Mouse (Mus musculus): ENCODE results near the gene Zbtb8b.
"Not testable (repeated sequence)": the region's sequence is repeated elsewhere in the genome, so short reads cannot be mapped to it uniquely, and the experiment has no call there.

Zbtb8b gene

DNA sequence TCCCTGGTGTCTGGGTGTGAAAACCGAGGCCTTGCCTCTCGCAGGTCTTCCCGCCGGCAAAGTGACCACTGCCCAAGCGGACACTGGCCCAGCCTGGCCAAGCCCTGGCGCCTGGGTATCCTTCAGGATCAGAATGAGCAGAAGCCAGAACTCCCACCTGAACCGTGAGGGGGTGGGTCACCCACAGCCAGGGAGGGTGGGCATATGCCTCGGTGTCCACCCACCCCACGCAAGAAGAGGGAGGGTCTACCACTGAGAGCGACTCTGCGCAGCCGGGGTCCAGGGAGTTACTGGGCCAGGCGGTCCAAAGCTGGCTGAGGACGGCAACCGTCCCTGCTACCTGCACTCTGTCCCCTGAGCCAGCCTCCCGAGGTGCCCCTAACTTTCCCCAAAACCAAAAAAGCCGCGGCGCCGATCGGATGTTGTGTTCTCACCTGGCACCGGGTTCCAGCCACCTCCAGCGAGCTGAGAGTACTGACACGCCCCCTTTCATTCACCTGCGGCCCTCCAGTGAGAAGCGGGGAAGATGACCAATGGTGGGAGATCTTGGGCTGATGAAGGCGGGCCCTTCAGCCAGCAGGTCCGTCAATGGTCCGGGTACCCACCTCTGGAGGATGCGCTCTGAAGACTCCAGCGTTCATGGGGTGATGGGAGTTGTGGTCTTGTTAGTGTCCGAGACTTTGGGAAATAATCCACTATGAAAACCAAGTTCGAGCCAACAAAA lies at the start of gene Zbtb8b:
Gene Zbtb8b, minus strand, starts transcription at position 514 of the 724 bp plus-strand sequence.
- in situ Hi-C loops (cut with MseI, MboI), result no loop called here

DNA sequence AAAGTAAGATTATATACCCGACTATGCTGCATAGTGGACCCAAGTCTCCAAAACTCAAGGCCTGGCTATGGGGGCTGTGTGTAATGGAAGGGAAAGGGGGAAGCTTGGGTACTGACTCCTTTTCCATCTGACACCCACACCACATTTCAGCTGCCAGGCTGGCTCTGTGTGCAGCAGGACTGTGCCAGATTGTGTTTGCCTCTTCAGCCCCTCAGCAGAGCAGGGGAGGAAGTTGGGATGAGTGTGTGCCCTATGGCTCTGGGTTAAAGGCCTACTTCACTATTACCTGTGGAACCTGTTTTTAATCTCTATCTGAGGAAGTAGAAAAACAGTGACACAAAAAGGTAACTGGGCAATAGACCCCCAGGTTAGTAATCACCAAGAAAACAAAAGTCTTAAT lies 40.4 kb upstream of the Zbtb8b start:
- in situ Hi-C loops (cut with MseI, MboI), result no loop called here

DNA sequence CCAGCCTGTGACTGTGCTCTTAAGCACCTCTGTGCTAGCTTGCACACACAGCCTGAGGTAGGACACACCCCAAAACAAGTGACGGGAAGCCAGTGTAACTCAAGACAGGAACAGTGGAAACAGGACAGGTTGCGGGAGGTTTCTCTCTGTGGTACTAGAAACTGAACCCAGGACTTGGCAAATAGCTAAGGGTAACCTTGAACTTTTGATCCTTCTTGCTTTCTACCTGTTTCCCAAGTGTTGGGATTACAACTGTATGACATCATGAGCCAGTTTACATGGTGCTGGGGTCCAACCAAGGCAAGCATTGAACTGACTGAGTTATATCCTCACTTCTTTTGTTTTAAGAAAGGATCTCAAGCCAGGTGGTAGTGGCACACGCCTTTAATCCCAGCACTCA lies 39.2 kb upstream of the Zbtb8b start:
- in situ Hi-C loops (cut with MseI, MboI), result no loop called here

DNA sequence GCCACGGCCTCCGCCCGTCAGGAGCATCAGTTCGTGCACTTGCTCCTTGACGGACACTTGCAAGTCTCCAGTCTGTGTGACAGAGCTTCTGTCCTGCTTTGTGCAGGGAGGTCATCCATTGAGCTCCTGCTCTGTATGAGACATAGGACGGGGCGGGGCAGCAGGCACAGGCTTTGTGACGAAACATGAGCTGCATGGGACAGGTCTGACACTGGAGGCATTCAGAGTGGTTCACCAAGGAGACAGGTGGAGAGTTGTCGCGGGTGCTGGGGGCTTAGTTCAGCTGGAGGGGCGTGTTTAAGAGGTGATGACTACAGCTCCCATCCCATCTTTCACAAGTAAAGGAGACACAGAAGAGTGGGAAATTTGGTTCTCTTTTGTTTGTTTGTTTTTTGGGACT lies 35.4 kb upstream of the Zbtb8b start:
- in situ Hi-C loops (cut with MseI, MboI), result no loop called here

DNA sequence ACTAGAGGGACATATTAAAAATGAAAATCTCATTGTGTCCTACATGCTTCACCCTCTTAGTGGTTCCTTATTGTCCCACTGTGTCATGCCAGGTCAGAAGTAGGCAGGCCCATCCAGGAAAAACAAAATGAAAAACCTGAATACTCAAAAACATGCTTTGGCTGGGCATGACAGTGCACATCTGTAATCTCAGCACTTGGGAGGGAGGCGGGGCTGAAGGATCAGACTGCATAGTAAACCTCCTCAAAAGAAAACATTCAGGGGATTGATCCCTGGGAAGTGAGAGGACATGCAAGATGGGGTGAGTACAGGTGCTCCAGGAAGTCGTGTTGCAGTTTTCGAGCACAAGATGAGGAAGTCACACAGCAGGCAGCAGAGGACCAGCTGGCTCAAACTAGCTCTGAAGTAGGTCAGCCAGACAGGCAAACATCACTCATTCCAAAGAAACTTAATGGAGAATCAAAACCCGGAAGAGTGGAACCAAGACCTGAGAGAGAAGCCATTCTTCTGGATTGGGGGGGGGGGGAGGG lies 23.7 kb upstream of the Zbtb8b start:
- in situ Hi-C loops (cut with MseI, MboI), result no loop called here

DNA sequence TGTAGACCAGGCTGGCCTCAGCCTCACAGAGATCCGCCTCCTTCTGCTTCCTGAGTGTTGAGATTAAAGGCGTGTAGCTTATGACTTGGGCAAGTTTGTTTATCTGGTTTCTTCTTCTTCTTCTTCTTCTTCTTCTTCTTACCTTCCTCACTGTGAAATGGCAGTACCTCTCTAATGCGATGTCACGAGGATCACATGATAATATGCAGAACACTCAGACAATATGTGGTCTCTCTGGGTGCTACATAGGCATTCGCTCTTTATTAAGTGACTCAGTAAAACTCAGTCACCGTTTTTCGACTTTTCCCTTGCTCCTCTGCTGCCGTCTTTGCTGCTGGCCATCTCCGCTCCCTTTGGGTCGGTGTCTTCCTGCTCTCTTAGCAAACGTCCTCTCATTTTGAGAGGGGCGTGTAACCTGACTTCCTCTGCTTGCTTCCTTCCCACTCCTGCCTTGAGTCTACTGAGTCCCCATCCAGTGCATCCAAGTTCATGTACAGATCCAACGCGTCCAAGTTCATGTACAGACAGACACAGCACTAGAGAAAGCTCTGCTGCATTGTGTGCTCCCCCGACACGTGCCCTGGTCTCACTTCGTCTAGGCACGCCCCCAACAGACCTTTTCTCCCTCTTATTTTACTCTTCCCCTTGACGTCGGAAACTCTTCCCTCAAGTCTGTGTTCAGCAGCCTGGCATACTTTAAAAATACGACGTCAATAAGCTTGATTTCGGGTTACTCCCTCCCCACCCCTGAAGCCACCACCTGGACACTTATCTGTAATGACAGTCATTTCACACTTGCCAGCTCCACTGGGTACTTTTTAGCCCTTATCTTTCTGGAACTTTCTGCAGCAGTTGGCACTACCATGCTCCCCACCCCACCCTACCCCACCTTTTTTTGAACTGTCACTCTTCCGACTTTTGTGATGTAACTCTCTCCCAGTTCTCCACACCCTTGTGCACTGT lies 22.7 kb upstream of the Zbtb8b start:
- in situ Hi-C loops (cut with MseI, MboI), result no loop called here

DNA sequence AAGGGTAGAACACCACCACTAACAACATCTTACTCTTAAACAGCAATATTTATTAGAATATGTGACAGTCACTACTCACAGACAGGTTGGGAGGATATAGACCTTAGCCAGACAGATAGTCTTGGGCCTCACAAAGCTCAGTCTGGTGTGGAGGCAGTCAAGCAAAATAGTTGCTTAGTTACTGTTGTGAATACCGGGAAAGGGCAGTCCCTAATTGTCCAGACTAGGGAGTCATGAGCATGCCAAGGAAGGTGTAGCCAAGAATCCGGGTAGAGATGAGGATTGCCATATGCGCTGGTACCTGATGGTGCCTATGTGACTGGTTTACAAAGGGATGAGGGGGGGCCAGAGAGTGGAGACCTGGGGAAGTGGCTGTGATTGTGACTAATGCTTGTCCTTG lies 21.5 kb upstream of the Zbtb8b start:
- in situ Hi-C loops (cut with MseI, MboI), result no loop called here

DNA sequence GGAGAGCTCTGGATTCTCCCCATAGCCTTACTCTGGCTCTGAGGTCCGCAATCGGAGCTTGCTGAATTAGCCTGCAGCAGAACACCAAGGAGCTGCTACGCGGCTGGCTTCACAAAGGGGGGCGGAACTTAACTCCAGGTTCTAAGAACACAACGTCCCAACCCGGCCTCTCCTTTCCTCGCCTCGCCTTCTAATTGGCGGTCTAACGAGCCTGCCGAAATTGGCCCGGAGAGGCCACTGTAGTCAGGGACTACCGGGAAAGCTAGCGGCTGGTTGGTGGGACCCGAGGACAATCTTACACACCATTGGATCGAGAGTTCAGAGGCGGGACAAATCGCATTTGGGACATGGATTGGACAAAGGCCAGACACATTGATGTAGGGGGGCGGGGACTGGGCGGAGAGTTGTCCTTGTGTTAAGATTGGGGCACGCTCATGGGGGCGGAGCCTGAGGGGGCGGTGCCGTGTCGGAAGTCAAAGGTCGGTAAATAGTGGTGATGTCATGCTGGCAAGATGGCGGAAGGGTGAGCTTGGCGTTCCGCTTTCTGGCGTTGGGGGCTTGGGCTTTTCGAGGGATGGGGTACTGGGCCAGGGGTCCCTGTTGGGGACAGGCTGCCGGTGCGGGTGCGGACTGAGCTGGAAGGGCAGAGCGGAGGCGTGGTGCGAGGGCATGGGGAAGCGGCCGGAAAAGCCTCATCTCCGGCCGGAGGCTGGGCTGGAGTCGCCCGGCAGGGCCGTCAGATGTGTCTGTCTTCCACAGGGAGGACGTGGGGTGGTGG lies 20.7 kb upstream of the Zbtb8b start, which contains the start of gene Bsdc1:
Gene Bsdc1, plus strand, starts transcription at position 399 of the 778 bp plus-strand sequence.
- in situ Hi-C loops (cut with MseI, MboI), result no loop called here

DNA sequence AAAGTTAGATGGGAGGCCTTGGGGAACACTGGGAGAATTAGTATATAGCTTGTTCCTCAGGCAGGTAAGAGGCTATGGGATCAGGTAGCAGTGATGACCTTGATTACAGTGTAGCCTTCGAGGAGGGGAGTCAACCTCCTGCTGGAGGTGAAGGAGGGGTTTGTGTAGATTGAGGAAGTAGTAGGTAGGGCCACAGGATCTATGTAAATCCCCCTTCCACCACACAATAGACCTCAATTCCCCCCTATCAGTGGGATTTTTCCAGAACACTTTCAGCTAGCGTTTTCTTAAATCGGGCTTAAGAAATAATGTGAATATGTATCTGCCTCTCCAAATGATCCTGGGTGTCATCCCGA lies 20.2 kb upstream of the Zbtb8b start:
- in situ Hi-C loops (cut with MseI, MboI), result no loop called here

DNA sequence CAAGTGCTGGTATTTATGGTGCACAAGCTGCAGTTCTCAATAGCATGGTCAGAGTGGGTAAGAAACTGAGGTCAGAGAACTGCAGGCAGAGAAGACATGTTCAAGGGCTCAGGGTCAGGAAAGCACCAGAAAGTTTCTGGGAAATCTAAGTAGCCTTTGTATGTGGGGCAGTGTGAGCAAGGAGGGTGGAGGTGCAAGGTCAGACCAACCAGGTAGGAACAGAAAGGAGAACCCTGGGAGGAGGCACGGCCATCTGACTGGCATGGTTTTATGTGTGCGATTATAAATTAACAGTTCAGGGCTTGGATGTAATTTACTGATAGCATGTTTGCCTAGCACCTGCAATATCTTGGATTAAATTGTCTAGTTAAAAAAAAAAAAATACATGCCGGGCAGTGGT lies 19.1 kb upstream of the Zbtb8b start:
- in situ Hi-C loops (cut with MseI, MboI), result no loop called here

DNA sequence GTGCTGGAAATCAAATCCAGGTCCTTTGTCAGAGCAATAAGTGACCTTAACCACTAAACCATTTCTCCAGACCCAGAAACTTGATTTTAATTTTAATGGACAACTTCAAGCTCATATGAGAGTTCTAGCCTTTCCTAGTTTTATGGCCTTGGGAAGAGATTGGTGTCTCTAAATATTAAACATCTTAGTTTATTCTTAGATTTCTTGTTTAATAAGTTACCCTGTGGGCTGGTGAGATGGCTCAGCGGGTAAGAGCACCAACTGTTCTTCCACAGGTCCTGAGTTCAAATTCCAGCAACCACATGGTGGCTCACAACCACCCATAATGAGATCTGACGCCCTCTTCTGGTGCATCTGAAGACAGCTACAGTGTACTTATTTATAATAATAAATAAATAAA lies 16.7 kb upstream of the Zbtb8b start:
- in situ Hi-C loops (cut with MseI, MboI), result not testable (repeated sequence)

DNA sequence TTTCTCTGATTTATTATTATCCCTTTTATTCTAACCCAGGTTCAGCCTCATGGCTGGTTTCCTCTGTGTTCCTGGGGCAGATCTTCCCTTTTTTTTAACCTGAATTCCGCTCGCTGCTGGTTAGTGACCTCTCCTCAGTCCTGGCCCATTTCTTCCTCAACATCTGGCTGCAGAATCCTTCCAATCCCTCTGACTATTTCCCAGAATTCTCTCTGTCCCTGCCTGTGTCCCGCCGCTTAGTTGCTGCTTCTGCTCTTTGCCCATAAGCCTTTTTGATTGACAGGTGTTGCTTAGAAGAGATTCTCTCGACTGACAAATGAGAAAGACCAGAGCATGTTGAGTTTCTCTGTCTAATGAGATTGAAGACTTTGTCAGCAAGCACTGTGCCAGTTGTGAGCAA lies 15.5 kb upstream of the Zbtb8b start:
- in situ Hi-C loops (cut with MseI, MboI), result no loop called here

DNA sequence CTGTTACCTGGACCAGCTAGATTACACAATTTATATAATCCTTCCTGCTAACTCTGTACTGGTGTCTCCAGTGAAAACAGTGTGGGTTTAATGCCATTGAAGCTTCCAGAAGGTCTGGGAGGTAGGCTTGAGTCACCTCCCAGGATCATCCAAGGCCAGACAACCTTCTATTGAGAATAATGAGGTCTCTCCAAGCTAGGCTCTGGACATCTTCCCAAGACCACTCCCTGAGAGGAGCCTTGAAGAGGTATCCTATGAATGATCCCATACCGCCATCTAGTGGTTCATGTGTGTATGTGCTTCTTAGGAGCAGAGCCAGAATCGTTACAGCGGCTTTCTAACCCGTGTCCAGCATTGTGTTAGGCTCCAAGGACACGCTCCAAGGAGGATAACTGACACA lies 14.6 kb upstream of the Zbtb8b start:
- in situ Hi-C loops (cut with MseI, MboI), result no loop called here

DNA sequence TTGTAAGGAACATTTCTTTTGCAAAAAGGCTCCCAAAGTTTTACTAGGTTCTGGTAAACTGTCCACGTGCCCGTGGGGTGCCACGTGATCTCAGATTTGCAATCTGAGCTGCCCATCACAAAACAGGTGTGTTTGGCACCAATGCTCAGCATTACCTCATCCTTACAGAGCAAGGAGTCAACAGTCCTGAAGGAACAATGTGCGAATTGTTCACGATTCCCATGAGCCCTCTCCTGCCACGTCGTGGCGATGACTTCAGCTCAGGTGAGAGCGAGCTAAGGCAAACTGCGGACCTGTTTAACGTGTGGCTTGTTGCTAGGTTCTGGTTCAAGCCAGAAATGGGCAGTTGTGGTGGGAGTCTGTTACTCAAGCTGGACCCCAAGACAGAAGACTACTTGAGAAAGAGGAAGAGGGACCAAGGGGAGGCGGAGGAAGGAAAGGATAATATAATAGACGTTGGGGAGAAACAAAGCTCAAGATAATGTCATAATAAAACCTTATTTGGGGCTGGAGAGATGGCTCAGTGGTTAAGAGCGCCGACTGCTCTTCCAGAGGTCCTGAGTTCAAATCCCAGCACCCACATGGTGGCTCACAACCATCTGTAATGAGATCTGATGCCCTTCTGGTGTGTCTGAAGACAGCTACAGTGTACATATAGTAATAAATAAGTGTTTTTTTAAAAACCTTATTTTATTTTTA lies 11.0 kb upstream of the Zbtb8b start:
- in situ Hi-C loops (cut with MseI, MboI), result loop anchor here (5.0 kb wide), 2 partner anchors 94 to 99 kb away; no protein-coding TSS in a partner anchor

DNA sequence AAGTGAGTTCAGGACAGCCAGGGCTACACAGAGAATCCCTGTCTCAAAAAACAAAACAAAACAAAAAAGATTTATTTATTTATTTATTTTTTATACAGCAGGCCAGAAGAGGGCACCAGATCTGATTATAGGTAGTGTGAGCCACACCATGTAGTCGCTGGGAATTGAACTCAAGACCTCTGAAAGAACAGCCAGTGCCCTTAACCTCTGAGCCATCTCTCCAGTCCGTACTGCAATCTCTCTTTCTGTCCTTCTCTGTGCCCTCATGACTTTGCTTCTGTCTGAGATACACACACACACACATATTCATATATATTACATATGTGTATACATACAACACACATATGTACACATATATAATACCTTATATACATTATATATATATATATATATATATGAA lies 10.2 kb upstream of the Zbtb8b start:
- in situ Hi-C loops (cut with MseI, MboI), result loop anchor here (5.0 kb wide), 2 partner anchors 94 to 99 kb away; no protein-coding TSS in a partner anchor

DNA sequence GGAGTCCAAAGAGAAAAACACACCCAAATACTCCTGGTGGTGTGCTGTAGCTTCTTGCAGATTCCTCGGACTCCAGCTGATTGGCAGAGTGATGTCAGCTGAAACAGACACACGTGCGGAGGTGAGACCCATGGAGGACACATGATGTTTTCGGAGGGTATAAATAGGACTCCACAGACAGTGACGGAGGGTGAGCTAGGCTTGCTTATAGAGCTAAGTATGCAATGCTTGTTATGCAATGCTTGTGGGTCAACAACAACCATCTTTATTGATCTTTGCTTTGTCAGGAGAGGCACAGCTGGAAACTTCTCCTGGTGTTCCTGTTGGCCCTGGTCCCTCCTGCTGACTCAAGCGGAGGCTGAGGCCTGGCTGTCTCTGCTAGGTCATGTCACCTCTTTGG lies 8.1 kb upstream of the Zbtb8b start:
- in situ Hi-C loops (cut with MseI, MboI), result no loop called here

DNA sequence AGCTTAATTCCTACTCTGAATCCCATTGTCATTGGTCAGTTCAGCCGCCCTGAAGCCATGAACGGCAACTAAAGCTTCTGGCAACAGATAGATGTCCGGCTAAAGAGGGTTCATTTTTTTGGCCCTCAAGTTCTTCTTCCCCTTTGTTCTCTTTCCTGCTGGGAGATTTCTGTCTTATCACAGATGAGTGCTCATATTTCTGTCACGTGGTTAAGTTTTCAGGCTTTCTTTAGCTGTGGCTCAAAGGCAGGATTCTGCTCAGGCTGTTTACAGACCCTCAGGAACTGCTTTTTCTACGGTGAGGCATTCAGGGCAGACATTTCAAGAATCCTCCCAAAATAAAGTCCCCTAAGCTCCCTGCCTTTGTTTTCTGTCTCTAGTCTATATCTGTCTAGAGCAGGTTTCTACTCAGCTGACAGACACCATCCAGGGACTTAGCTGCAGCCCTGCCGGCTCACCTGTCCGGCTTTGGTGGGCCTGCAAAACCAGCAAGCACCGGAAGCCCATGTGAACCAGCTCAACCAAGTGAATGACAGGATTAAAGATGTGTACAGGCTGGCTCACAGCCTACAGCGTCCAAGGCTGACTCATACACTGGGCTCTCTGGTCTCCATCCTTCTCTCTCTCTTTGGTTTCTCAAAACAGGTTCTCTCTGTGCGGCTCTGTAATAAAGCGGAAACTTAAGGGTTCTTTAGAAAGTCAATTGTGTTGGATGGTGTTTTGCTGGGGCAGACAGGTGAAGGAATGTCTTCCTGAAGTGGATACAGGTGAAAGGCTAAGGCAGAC lies 7.3 kb upstream of the Zbtb8b start:
- in situ Hi-C loops (cut with MseI, MboI), result no loop called here

DNA sequence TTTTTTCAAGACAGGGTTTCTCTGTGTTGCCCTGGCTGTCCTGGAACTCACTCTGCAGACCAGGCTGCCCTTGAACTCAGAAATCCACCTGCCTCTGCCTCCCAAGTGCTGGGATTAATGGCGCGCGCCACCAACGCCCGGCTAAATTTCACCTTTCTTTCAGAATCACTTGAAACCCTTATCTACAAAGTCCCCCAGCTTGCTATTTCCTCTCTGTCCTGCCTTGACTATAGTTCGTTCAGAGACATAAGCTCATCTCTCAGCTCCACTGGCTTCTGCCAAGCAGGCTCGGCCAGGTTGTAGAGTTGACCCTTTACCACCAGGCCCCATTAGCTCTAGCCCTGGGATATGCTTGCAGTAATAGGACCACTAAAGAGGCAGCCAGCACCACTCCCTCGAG lies 6.7 kb upstream of the Zbtb8b start:
- in situ Hi-C loops (cut with MseI, MboI), result no loop called here

DNA sequence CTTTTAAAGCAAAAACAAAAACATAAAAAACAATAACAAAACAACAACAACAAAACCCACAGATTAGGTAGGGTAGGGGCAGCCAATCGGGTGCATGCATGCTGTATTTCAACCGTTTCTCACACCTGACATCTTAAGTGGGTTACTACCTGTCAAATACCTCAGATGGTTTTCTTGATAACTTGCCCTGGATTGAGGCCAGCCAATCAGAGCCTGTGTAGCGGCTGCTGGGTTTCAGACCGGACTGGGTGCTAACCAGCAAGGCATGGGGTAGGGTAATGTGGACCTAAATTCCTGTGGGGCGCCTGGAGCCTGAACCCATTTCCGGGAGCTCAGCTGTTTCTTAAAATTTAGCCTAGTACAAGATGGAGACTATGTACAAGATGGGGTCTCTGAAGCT lies 492 bp upstream of the Zbtb8b start:
- in situ Hi-C loops (cut with MseI, MboI), result no loop called here

DNA sequence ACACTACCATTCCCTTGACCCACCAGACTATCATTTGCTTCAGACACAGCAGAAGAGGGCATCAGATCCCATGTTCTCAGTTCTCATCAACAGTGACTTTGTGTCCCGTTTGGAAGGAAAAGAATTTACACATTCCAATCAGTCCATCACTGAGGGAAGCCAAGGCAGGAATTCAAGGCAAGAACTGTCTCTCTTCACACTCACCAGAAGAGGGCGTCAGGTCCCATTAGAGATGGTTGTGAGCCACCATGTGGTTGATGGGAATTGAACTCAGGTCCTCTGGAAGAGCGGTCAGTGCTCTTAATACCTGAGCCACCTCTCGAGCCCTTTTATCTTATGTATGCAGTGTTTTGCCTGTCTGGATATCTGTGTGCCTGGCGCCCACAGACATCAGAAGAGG lies 22.3 kb downstream of the Zbtb8b start:
- in situ Hi-C loops (cut with MseI, MboI), result no loop called here

Data from mouse trophoblast stem cell (cell line).